Mouse (Mus musculus) liver, postnatal 0 days (tissue): ENCODE results near the gene Gsdma3.

Experiments used
- CTCF ChIP-seq: sonication (generic); IDR thresholded peaks from 2 replicates; pipeline ENCODE4 v1.5.1; 2016; ENCODE audit warnings: antibody characterized with exemption, low read depth
- EP300 ChIP-seq: IDR thresholded peaks from 2 replicates; pipeline ENCODE4 v1.6.1; 2016; ENCODE audit warnings: antibody characterized with exemption, low read depth, mild to moderate bottlenecking

DNA sequence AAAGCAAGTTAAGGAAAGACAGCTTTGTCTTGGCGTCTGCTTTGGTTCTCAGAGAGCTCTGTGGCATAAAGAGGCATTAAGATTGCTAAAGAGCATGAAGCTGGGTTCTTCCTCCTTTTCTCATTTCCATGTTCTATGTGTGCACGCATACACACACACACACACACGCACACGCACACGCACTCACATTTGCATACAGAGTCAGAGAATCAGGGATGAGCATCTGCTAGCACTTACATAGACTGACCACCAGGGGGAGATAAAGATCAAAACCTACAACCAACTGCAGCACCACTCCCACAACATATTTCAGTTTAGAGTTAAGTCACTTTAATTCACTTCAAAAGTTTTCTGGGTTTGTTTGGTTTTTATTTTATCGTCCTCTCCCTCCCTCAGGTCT is 34.4 kb downstream of the Gsdma3 start:
- TF ChIP-seq EP300 = no peak
- TF ChIP-seq CTCF = peak; percentile 88
